Mouse (Mus musculus) small intestine, adult 2 months (tissue): ENCODE results near the gene Lgals4. TPM values are rescaled to one million over a fixed set of nuclear protein-coding genes. Genes with fewer than 3 reads are reported as not detected.

Experiments used
- H3K27ac ChIP-seq: fragments of 200-500 bp; 2 replicates; pipeline ENCODE4 v1.5.1; 2012; ENCODE audit warnings: low read depth, low read length, control low read depth, inconsistent platforms; ENCODE audit not compliant: insufficient read depth
- H3K27me3 ChIP-seq: fragments of 200-500 bp; 2 replicates; pipeline ENCODE4 v1.6.1; 2012; ENCODE audit warnings: mild to moderate bottlenecking, moderate library complexity, low read length, inconsistent platforms; ENCODE audit not compliant: control insufficient read depth, insufficient read depth
- H3K36me3 ChIP-seq: fragments of 200-500 bp; 2 replicates; pipeline ENCODE4 v1.6.1; 2012; ENCODE audit warnings: mild to moderate bottlenecking, low read length, control low read depth, inconsistent platforms; ENCODE audit not compliant: control insufficient read depth, insufficient read depth
- H3K4me1 ChIP-seq: fragments of 200-500 bp; 2 replicates; pipeline ENCODE4 v1.6.1; 2012; ENCODE audit warnings: low read length, inconsistent platforms, mixed read lengths; ENCODE audit not compliant: control insufficient read depth, insufficient read depth, insufficient read length
- H3K4me3 ChIP-seq: fragments of 200-500 bp; 2 replicates; pipeline ENCODE4 v1.5.1; 2012; ENCODE audit warnings: low read depth, mild to moderate bottlenecking, control low read depth, inconsistent platforms, low read length, moderate library complexity
- CTCF ChIP-seq: fragments of 200-500 bp; IDR thresholded peaks from 2 replicates; pipeline ENCODE4 v1.5.1; 2012; ENCODE audit warnings: low read depth, mild to moderate bottlenecking, control low read depth, inconsistent platforms, low read length, moderate library complexity, mixed read lengths; ENCODE audit not compliant: insufficient replicate concordance, insufficient read length; ENCODE audit errors: extremely low read depth
- POLR2A ChIP-seq: fragments of 200-500 bp; IDR thresholded peaks from 2 replicates; pipeline ENCODE4 v1.6.1; 2012; ENCODE audit warnings: low read depth, mild to moderate bottlenecking, control low read depth, inconsistent platforms, low read length, moderate library complexity
- WGBS: fragments of 180-500 bp; shearing (Covaris S2); methylation state at CpG from one replicate; pipeline ENCODE4 v1.1.7; 2018; 5-methylcytosine and 5-hydroxymethylcytosine counted together
- polyA plus RNA-seq: library from polyadenylated mRNA; depleted of rRNA; stranded (reverse); fragments of >200 nt; gene quantifications from 2 replicates; pipeline ENCODE4 v1.2.3, GENCODE M21; 2012

The Lgals4 gene
- polyA plus RNA-seq, 1 experiment = 2,780 TPM

DNA sequence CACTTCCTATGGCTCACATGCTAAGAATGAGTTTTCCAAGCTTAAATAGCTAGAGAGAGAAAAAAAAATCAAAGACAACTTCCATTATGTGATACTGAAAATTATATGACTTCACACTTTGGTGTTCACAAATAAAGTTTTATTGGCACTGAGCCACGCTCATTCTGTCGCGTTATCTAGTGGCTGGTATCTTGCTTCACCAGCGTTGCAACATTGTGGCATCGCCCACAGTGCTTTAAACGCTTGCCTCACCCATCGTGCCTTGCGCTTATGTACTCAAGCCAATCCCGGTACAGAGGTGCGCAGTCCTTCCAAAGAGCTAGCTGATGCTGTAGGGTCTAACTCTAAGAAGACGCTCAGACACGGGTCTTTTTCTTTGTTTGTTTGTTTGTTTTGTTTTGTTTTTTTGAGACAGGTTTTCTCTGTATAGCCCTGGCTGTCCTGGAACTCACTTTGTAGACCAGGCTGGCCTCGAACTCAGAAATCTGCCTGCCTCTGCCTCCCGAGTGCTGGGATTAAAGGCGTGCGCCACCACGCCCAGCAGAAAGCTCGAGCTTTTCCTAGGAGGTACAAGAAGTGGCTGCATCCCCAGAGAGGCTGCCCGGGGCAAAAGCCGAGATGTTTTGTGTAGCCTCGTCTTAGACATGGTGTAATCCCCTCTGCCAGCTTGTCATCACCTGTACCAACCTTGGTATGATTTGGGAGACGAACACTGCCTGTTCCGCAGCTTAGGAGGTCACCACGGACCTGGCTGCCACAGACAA, 37.4 kb downstream of the Lgals4 start:
- 63% methylated on average over 24 of the region's 24 CpGs for WGBS
- Histone ChIP-seq H3K36me3 (no peaks in the 10 kb centered on the region), H3K27ac (no peak overlapping the region), H3K27me3 (no peaks in the 10 kb centered on the region), H3K4me3 (no peak overlapping the region), H3K4me1 (peaks cover 7% of the 10 kb centered on the region)
- TF ChIP-seq CTCF = no peak
- TF ChIP-seq POLR2A = no peak

GRCm38 (mm10) chr7:28874565-28874964, 40.9 kb downstream of the Lgals4 start:
- TF ChIP-seq POLR2A (no peak), CTCF (no peak)

DNA sequence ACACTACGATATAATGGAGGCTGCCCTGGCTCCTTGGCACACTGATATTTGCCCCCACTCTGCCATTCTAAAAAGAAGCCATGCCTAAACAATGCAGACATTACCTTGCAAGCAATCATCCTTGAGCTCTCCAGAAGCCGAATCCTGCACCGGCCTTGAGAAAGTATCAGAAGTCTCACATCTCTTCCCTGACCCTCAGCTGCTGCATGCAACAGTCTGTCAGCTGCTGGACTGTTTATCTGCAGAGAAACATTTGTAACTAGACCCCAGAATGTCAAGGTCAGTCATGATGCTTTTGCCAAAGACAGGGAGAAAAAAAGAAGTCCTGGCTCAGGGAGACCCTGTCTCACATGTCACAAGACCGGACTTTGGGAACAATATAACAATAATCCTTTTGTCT, 42.4 kb downstream of the Lgals4 start:
- WGBS = 82% methylated on average over 4 of the region's 4 CpGs

More at GRCm38 (mm10) chr7:28874565-28874964, 40.9 kb downstream of the Lgals4 start:
- no peaks in the 10 kb centered on the region for H3K36me3 ChIP-seq
- WGBS = 72% methylated on average over 2 of the region's 2 CpGs
- H3K27ac ChIP-seq = no peak overlapping the region
- H3K27me3 ChIP-seq = no peaks in the 10 kb centered on the region
- no peak overlapping the region for H3K4me3 ChIP-seq
- H3K4me1 ChIP-seq = no peaks in the 10 kb centered on the region

GRCm38 (mm10) chr7:28877155-28877554, 43.5 kb downstream of the Lgals4 start:
- no peaks in the 10 kb centered on the region for H3K4me1 ChIP-seq
- no peaks in the 10 kb centered on the region for H3K27me3 ChIP-seq
- 83% methylated on average over 7 of the region's 7 CpGs for WGBS
- no peak overlapping the region for H3K4me3 ChIP-seq
- no peaks in the 10 kb centered on the region for H3K36me3 ChIP-seq
- TF ChIP-seq POLR2A (no peak), CTCF (no peak)
- no peak overlapping the region for H3K27ac ChIP-seq

More for the DNA sequence above, 42.4 kb downstream of the Lgals4 start:
- no peak for TF ChIP-seq POLR2A
- TF ChIP-seq CTCF = no peak
- H3K27me3 ChIP-seq = no peaks in the 10 kb centered on the region
- H3K4me3 ChIP-seq = no peak overlapping the region
- no peaks in the 10 kb centered on the region for H3K4me1 ChIP-seq
- H3K36me3 ChIP-seq = no peaks in the 10 kb centered on the region
- no peak overlapping the region for H3K27ac ChIP-seq

- Histone ChIP-seq H3K4me3 (no peak overlapping the region), H3K36me3 (no peaks in the 10 kb centered on the region), H3K27me3 (no peaks in the 10 kb centered on the region), H3K4me1 (no peaks in the 10 kb centered on the region), H3K27ac (no peak overlapping the region)
- no peak for TF ChIP-seq CTCF
- no peak for TF ChIP-seq POLR2A
- WGBS = 88% methylated on average over 4 of the region's 4 CpGs
Measured at GRCm38 (mm10) chr7:28877856-28878255, 44.2 kb downstream of the Lgals4 start.

- Histone ChIP-seq H3K4me3 (no peak overlapping the region), H3K27me3 (no peaks in the 10 kb centered on the region), H3K36me3 (no peaks in the 10 kb centered on the region), H3K4me1 (no peaks in the 10 kb centered on the region), H3K27ac (no peak overlapping the region)
- TF ChIP-seq POLR2A (no peak), CTCF (no peak)
- 74% methylated on average over 7 of the region's 7 CpGs for WGBS
Measured at GRCm38 (mm10) chr7:28879606-28880005, 46.0 kb downstream of the Lgals4 start.

- Histone ChIP-seq H3K27me3 (no peaks in the 10 kb centered on the region), H3K4me1 (no peaks in the 10 kb centered on the region), H3K36me3 (no peaks in the 10 kb centered on the region), H3K4me3 (no peak overlapping the region), H3K27ac (no peak overlapping the region)
- 88% methylated on average over 10 of the region's 10 CpGs for WGBS
- no peak for TF ChIP-seq POLR2A
- no peak for TF ChIP-seq CTCF
Measured at GRCm38 (mm10) chr7:28880554-28880953, 46.9 kb downstream of the Lgals4 start.
